Mouse (Mus musculus): ENCODE results near the gene Scaper.
A peak's percentile ranks its signal among the peaks of the same experiment; 100 is the strongest.

Gene Scaper

DNA sequence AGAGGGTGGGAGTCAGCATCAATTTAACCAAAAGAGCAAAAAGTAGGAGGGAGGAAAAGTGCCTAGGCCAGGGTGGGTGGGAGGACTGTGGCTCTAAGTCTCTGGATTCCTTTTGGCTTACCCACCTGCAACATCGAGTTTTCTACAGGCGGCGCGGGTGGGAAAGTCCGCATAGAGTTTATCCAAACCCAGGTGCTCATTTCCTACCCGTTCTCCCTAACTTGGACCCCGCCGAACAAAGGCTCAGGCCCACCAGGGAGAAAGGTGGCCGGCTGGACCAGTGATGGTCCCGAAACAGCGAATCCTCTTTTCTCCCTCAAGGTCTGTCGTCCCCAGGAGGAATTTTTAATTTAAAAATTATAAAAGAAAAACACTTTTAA is 397.5 kb downstream of the Scaper start:
- DNase-seq (ENCODE audit: low spot score in 2 of 2) = no peak

DNA sequence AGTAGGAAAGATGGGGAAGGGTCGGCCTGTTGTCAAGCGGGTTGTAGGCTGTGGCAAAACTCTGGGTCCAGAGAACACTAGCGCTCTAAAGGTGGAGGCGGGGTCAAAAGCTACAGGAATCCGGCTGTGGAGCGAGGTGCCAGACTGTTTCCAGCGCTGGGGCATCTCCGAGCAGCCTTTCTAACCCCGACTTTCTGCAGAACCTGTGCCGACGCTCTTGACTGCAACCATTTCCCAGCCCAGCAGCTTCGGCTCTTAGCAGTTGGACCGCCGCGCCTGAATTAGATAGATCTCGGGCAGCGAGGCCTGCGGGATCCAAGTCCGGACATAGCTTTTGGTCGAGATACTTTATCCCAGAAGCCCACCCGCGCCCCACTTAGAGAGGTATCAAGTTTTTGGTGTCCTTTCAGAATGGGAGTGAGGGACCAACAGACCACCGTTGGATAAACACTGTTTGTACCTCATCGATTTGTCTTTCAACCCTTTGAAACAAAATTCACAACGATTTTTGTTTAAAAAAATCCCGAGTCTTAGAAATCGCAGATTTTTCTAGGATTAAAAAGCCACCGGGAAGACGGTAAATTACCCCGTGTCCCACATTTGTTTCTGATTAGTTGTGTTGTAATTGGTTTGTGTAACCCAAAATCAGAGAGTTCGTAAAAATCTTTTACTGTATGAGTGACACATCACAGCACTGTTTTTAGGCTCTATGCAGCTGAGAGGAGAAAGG is 398.1 kb downstream of the Scaper start:
- DNase-seq (ENCODE audit: low spot score in 2 of 2) = no peak

DNA sequence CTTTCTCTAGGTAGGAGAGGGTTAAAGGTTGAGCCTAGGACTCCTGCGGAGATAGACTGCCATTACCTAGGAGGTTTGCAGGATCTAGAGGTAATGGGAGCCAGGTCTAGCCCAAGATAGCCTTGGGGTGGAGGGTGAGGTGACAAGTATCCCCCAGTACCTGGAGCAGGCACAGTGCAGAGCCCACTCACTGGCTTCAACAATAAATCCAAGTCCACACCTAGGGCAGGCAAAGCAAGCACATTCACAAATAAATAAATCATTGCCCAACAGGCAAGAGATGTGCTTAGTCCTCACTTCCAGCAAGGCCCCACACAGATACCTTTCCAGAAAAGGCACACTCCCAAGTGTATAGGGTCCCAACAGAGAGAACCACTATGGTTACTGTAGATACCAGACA is 398.9 kb downstream of the Scaper start:
- DNase-seq (ENCODE audit: low spot score in 2 of 2) = no peak

DNA sequence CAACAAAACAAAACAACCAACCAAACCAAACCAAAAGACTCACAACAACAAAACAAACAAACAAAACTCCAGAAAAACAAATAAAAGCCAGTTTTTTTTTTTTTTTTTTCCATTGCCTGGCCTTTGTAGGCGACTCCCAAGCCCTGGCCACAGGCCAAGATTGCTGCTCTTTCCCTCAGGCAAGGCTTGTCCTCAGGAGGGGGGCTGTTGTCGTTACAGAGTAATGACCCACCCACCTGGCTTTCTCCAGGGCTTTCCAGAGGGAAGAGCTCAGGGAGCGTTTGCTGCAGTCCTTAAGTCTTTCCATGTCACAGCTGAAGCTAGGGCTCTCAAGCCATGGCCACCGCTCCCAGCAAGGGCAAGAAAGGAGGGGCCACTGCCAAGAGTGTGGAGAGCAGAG is 399.5 kb downstream of the Scaper start, which contains the start of gene Isl2:
Gene Isl2 (plus strand): TSS at position 296 of the 400 bp plus-strand sequence.
- no peak for DNase-seq (ENCODE audit: low spot score in 2 of 2)

DNA sequence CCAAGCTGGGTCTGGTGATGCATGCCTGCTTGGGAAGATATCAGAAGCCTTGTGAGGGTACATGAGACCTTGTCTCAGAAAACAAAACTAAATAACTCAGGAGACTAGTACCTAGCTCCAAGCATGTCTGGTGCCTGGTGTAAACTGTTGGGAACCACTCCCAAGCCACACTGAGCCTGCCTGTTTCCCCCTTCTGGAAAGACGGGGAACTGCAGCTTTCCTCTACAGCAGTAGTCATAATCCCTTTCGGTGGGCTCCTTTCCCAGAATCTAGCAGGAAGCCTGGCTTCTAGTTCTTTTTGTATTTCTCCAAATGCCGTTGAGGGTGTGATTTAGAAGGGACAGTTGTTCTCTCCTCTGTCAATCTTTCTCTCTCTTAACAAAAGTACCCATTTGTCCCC is 402.0 kb downstream of the Scaper start:
- peak in 1 of 2 experiments; percentile 32 for DNase-seq (ENCODE audit: low spot score in 2 of 2)

DNA sequence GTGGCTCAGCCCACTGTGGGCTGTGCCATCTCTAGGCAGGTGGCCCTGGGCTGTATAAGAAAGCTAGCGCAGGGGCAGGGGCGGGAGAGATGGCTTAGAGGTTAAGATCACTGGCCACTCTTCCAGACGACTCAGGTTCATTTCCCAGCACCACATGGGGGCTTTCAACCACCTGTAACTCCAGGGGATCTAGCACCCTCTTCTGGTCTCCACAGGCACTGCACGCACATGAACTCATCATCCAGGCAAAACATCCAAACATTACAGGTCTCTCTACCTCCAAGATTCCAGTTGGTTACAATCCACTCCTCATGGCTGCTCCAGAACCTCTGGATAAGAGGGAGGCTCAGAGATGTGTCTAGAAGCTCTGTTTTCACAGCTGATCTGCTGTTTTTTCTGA is 412.2 kb downstream of the Scaper start:
- DNase-seq (ENCODE audit: low spot score in 2 of 2) = no peak

DNA sequence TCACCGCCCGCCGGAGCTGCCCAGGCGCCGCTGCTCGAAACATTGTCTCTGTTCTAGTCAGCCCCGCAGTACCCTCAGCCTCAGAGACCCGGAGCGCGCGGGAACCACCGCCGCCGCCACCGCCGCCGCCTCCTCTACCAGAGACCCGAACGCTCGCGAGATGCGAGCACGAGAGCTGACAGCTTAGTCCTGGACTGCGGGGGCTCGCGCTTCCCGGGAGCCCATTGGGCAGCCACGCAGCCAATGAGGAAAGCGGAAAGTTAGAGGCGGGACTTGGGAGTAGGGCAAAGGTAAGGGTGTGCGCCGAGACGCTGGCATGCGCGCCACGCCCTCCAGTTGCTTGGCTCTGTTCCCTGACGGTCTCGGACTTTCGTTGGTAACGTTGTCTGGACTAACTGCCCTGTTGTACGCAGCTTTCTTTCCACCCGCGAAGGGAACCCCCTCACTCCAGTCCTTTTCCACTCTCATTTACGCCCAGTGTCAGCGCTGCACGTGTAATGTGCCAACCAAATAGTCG is 425.8 kb downstream of the Scaper start, which contains the start of gene Etfa:
Gene Etfa (minus strand): TSS at position 217 of the 517 bp plus-strand sequence.
- DNase-seq (ENCODE audit: low spot score in 2 of 2) = peak; percentile 92 to 94

DNA sequence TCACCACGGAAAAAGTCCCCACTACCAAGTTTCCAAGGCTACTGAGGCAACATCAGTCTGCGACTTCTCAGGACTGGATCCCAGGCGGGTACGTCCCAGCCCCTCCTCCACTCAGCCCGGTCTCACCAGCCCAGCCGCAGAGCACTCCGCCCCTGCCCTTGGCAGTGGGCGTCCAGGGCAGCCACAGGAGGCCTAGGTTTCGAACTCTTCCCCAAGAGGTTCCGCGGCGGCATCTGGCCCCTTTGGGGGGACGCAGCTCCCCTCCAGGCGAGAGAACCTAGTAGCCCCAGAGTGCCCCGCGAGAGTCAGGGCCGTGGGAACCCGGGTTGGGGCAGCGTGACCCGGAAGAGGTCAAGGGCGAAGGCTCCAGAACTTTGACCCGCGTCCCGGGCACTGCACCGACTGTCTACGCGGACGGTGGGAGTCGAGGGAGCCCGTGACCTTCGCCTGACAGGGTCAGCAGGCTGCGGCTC is 426.4 kb downstream of the Scaper start:
- DNase-seq (ENCODE audit: low spot score in 2 of 2) = peak in 1 of 2 experiments; percentile 67

DNA sequence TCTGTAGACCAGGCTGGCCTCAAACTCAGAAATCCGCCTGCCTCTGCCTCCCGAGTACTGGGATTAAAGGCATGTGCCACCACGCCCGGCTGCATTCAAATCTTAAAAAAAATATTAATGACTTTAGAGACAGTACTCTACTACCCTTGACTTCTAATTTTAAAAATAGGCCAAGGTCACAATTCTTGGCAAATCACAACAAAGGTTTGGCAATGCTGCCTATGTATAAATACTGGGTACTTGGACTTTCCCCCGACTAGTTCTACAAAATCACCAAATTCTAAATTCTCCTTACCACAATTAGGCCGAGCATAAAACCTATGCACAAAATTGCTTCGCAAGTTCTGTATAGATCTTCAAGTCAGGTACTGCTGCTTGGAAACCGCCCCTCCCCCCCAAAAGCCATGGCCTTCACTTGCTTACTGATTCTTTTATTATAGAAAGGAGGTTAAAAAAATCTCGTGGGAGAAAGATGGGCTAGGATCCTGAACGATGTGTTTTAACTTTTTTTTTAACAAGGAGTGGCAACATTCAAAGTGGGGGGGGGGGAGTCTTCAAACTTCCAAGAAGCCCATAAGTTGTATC is 427.2 kb downstream of the Scaper start:
- DNase-seq (ENCODE audit: low spot score in 2 of 2) = no peak

DNA sequence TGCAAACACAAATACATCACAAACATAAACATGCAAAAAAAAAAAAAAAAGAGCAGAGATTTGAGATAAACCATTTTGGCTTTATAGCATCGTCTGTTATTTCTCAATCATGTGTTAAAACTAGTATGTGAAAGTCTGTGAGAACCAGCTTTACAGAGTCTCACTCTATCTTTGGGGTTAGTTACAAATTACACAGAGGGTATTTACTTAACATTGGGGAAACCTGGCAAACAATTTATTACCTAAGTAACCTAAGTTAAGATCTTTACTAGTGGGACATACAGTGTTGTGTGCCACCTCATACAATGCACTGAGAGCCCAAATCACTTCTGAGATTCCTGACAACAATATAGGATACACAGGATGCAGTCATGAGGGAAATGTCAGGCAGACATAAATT is 428.2 kb downstream of the Scaper start:
- DNase-seq (ENCODE audit: low spot score in 2 of 2) = no peak

DNA sequence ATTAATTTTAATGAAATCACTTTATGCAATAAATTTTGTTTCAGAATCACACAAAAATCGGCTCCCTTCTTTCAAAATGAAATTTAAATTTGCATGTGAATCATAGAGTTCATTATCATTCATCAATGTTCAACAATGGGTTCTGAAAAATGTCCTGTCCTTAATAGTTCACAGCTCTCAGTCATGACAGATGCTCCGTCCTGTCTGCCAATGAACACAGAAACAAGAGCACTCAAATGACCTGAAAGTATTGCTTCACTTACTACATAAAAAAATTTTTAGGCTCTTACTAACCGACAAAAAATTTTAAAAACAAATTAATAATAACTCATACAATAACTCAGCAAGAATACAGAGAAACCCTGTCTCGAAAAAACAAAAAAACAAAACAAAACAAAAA is 429.2 kb downstream of the Scaper start:
- no peak for DNase-seq (ENCODE audit: low spot score in 2 of 2)

DNA sequence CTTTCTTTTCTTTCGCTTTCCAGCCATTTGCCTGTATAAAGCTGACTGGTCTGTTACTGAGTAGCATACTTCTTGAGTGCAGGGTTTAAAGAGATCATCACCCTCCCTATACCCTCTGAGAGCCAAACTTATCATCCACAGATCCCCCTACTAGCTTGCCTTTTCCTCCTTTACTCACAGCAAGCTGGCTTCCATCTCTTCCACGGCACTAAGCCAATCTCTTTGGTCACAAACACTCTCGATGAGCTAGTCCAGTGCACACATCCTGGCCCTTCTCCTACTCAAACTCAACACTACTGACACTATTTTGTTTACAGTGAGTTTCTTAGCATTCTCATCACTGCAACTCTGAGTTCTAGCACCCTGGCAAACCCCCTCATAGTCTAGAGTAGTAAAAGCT is 430.0 kb downstream of the Scaper start:
- DNase-seq (ENCODE audit: low spot score in 2 of 2) = no peak
